Mouse (Mus musculus): ENCODE measurements around the gene Pafah1b2. TPM values are rescaled to one million over a fixed set of nuclear protein-coding genes. Genes with fewer than 3 reads are reported as not detected.

Gene Pafah1b2
- polyA plus RNA-seq, 1 experiment = 111 TPM

GRCm38 (mm10) chr9:45936883-45937282 is 75.6 kb downstream of the Pafah1b2 start:
- 22% methylated on average over 3 of the region's 3 CpGs for WGBS
- H3K27me3 ChIP-seq (ENCODE audit: control insufficient read depth, insufficient read depth, low read length) = no peaks in the 10 kb centered on the region
- H3K27ac ChIP-seq (ENCODE audit: insufficient read depth, low read length) = no peak overlapping the region
- H3K4me1 ChIP-seq (ENCODE audit: control insufficient read depth, insufficient read depth, low read length) = peaks cover 28% of the 10 kb centered on the region
- peak; percentile 49 to 61 for DNase-seq
- no peak overlapping the region for H3K4me3 ChIP-seq (replicated peaks; ENCODE audit: insufficient read depth, low read depth, low read length)
- TF ChIP-seq CTCF (IDR thresholded peaks at IDR 0.05; ENCODE audit: borderline replicate concordance, insufficient read depth, low read depth, low read length) (peak; percentile 66; the same call in 1 of the 2 replicates), POLR2A (IDR thresholded peaks at IDR 0.05; ENCODE audit: borderline replicate concordance, insufficient read depth, low read length) (no peak)

GRCm38 (mm10) chr9:45935628-45936210 is 76.8 kb downstream of the Pafah1b2 start, which contains the start of gene Tagln:
Tagln (minus strand) TSS chr9:45936058.
- H3K4me3 ChIP-seq (replicated peaks; ENCODE audit: insufficient read depth, low read depth, low read length) = no peak within 1 kb of the TSS
- TF ChIP-seq CTCF (IDR thresholded peaks at IDR 0.05; ENCODE audit: borderline replicate concordance, insufficient read depth, low read depth, low read length) (no peak), POLR2A (IDR thresholded peaks at IDR 0.05; ENCODE audit: borderline replicate concordance, insufficient read depth, low read length) (no peak)
- WGBS = 33% methylated on average over 21 of the region's 21 CpGs
- peaks cover 26% of the 10 kb centered on the region for H3K4me1 ChIP-seq (ENCODE audit: control insufficient read depth, insufficient read depth, low read length)
- H3K27ac ChIP-seq (ENCODE audit: insufficient read depth, low read length) = no peak within 1 kb of the TSS
- no peak for DNase-seq
- no peaks in the 10 kb centered on the region for H3K27me3 ChIP-seq (ENCODE audit: control insufficient read depth, insufficient read depth, low read length)

GRCm38 (mm10) chr9:45932571-45933415 is 79.7 kb downstream of the Pafah1b2 start:
- DNase-seq = peak in 1 of 2 experiments; percentile 35
- no peaks in the 10 kb centered on the region for H3K27me3 ChIP-seq (ENCODE audit: control insufficient read depth, insufficient read depth, low read length)
- 43% methylated on average over 11 of the region's 11 CpGs for WGBS
- TF ChIP-seq POLR2A (IDR thresholded peaks at IDR 0.05; ENCODE audit: borderline replicate concordance, insufficient read depth, low read length) (no peak), CTCF (IDR thresholded peaks at IDR 0.05; ENCODE audit: borderline replicate concordance, insufficient read depth, low read depth, low read length) (no peak)
- H3K4me1 ChIP-seq (ENCODE audit: control insufficient read depth, insufficient read depth, low read length) = peaks cover 6% of the 10 kb centered on the region
- H3K4me3 ChIP-seq (replicated peaks; ENCODE audit: insufficient read depth, low read depth, low read length) = no peak overlapping the region
- H3K27ac ChIP-seq (ENCODE audit: insufficient read depth, low read length) = no peak overlapping the region

- no peaks in the 10 kb centered on the region for H3K27me3 ChIP-seq (ENCODE audit: control insufficient read depth, insufficient read depth, low read length)
- H3K4me1 ChIP-seq (ENCODE audit: control insufficient read depth, insufficient read depth, low read length) = peaks cover 6% of the 10 kb centered on the region
- H3K27ac ChIP-seq (ENCODE audit: insufficient read depth, low read length) = no peak overlapping the region
- H3K4me3 ChIP-seq (replicated peaks; ENCODE audit: insufficient read depth, low read depth, low read length) = no peak overlapping the region
- no peak for TF ChIP-seq POLR2A (IDR thresholded peaks at IDR 0.05; ENCODE audit: borderline replicate concordance, insufficient read depth, low read length)
- TF ChIP-seq CTCF (IDR thresholded peaks at IDR 0.05; ENCODE audit: borderline replicate concordance, insufficient read depth, low read depth, low read length) = no peak
- no peak for DNase-seq
- WGBS = 25% methylated on average over 1 of the region's 1 CpGs
These were observed 80.5 kb downstream of the Pafah1b2 start for GRCm38 (mm10) chr9:45931958-45932357.

- 52% methylated on average over 5 of the region's 5 CpGs for WGBS
- no peak overlapping the region for H3K27ac ChIP-seq (ENCODE audit: insufficient read depth, low read length)
- TF ChIP-seq POLR2A (IDR thresholded peaks at IDR 0.05; ENCODE audit: borderline replicate concordance, insufficient read depth, low read length) = no peak
- TF ChIP-seq CTCF (IDR thresholded peaks at IDR 0.05; ENCODE audit: borderline replicate concordance, insufficient read depth, low read depth, low read length) = no peak
These were observed 83.2 kb downstream of the Pafah1b2 start for GRCm38 (mm10) chr9:45929285-45929684.

GRCm38 (mm10) chr9:45919895-45920294 is 92.6 kb downstream of the Pafah1b2 start:
- Histone ChIP-seq H3K27ac (ENCODE audit: insufficient read depth, low read length) (no peak overlapping the region), H3K4me3 (replicated peaks; ENCODE audit: insufficient read depth, low read depth, low read length) (no peak overlapping the region), H3K27me3 (ENCODE audit: control insufficient read depth, insufficient read depth, low read length) (no peaks in the 10 kb centered on the region), H3K4me1 (ENCODE audit: control insufficient read depth, insufficient read depth, low read length) (no peaks in the 10 kb centered on the region)
- TF ChIP-seq POLR2A (IDR thresholded peaks at IDR 0.05; ENCODE audit: borderline replicate concordance, insufficient read depth, low read length) (no peak), CTCF (IDR thresholded peaks at IDR 0.05; ENCODE audit: borderline replicate concordance, insufficient read depth, low read depth, low read length) (no peak)
- 54% methylated on average over 1 of the region's 1 CpGs for WGBS
- DNase-seq = no peak

More at GRCm38 (mm10) chr9:45929285-45929684, 83.2 kb downstream of the Pafah1b2 start:
- Histone ChIP-seq H3K27me3 (ENCODE audit: control insufficient read depth, insufficient read depth, low read length) (no peaks in the 10 kb centered on the region), H3K4me3 (replicated peaks; ENCODE audit: insufficient read depth, low read depth, low read length) (no peak overlapping the region), H3K4me1 (ENCODE audit: control insufficient read depth, insufficient read depth, low read length) (peaks cover 6% of the 10 kb centered on the region)
- no peak for DNase-seq

- Histone ChIP-seq H3K27me3 (ENCODE audit: control insufficient read depth, insufficient read depth, low read length) (no peaks in the 10 kb centered on the region), H3K4me1 (ENCODE audit: control insufficient read depth, insufficient read depth, low read length) (no peaks in the 10 kb centered on the region), H3K4me3 (replicated peaks; ENCODE audit: insufficient read depth, low read depth, low read length) (no peak overlapping the region), H3K27ac (ENCODE audit: insufficient read depth, low read length) (no peak overlapping the region)
- DNase-seq = peak; percentile 32 to 54
- no peak for TF ChIP-seq CTCF (IDR thresholded peaks at IDR 0.05; ENCODE audit: borderline replicate concordance, insufficient read depth, low read depth, low read length)
- no peak for TF ChIP-seq POLR2A (IDR thresholded peaks at IDR 0.05; ENCODE audit: borderline replicate concordance, insufficient read depth, low read length)
- WGBS = 20% methylated on average over 5 of the region's 5 CpGs
These were observed 95.2 kb downstream of the Pafah1b2 start for GRCm38 (mm10) chr9:45917041-45917934.
